Comparison of ENCODE assay signal across 10 mouse cellular contexts in genomic region chr1:121527600-121528398, GRCm38 (mm10). TPM values are rescaled to one million over a fixed set of nuclear protein-coding genes. Genes with fewer than 3 reads are reported as not detected.
DNase-seq lines count a peak whose midpoint lies in the region; ATAC-seq and TF ChIP-seq lines count a peak whose summit lies in the region.
"Had no signal": no experiment of that assay in that cellular context is flagged by ENCODE, and none has a peak within 500 bp of the region (broad histone marks: within the 10 kb centered on the region; RNA-seq: fewer than 3 reads in every experiment).

No protein-coding gene starts in this region.

- H3K36me3 ChIP-seq in kidney, embryonic 14.5 days (ENCODE audit: control insufficient read depth, insufficient read depth, low read length) = no peaks in the 10 kb centered on the region

- TF ChIP-seq POLR2A in brain, embryonic 14.5 days (IDR thresholded peaks at IDR 0.05; ENCODE audit: borderline replicate concordance, extremely low read depth, insufficient read depth, insufficient read length, poor library complexity, severe bottlenecking) = no peak

- peaks cover 4% of the 10 kb centered on the region; the same call in 1 of the 2 replicates for H3K4me1 ChIP-seq in kidney, embryonic 14.5 days (ENCODE audit: control insufficient read depth, insufficient read depth, low read length)

- H3K27me3 ChIP-seq in kidney, embryonic 14.5 days (ENCODE audit: control insufficient read depth, insufficient read depth, low read length) = peaks cover 22% of the 10 kb centered on the region

- no peaks in the 10 kb centered on the region for H3K9me3 ChIP-seq in kidney, embryonic 14.5 days (ENCODE audit: control insufficient read depth, low read length)

- DNase-seq in kidney, postnatal 14 days = no peak
- peak; percentile 33 for DNase-seq in brain, embryonic 14.5 days (ENCODE audit: low read depth)
- DNase-seq in c-Kit-positive CD71-positive TER-119-positive erythroid progenitor cells, embryonic 14.5 days (ENCODE audit: low spot score) = no peak
- DNase-seq in B cell, adult 2 months = no peak
- DNase-seq in gastrocnemius, postnatal 36 days = no peak

- no peak overlapping the region for H3K27ac ChIP-seq in kidney, embryonic 14.5 days (ENCODE audit: low read depth, low read length)

- H3K4me2 ChIP-seq in kidney, embryonic 14.5 days (replicated peaks; ENCODE audit: low read depth, low read length) = peak overlapping the region; percentile 61

- TF ChIP-seq CTCF in brain, embryonic 14.5 days (IDR thresholded peaks at IDR 0.05; ENCODE audit: borderline replicate concordance, extremely low read depth, insufficient read depth, insufficient read length) = no peak

- intact Hi-C loops in gastrocnemius, postnatal 36 days (cut with DNase I) = no loop called here

- H3K4me3 ChIP-seq in kidney, embryonic 14.5 days (ENCODE audit: low read length) = peak overlapping the region; percentile 33

- peak; percentile 38; the same call in 1 of the 2 replicates for ATAC-seq in kidney, embryonic 14.5 days (ENCODE audit: low FRiP score, low TSS enrichment)
- ATAC-seq in granulocyte monocyte progenitor cell, adult 5-6 weeks (replicated peaks; ENCODE audit: poor library complexity, severe bottlenecking) = peak; percentile 33
- peak; percentile 47 for ATAC-seq in megakaryocyte-erythroid progenitor cell, adult 5-6 weeks (replicated peaks; ENCODE audit: low FRiP score, low TSS enrichment, poor library complexity, severe bottlenecking)
- ATAC-seq: Patski had no signal

- 12% methylated on average over 55 of the region's 55 CpGs for WGBS in kidney, embryonic 14.5 days

- no peak overlapping the region for H3K9ac ChIP-seq in kidney, embryonic 14.5 days (ENCODE audit: low read depth, low read length)

RNA-seq across cellular contexts. Expression of gene Htr5b, which starts 0.5 kb away (rescaled TPM):
- polyA plus RNA-seq in kidney, embryonic 14.5 days (2014; fragmentation: Nextera tagmentation; extraction: Ambion mirVana) = 0.97 and 1.4 TPM in 2 replicates
- 0.55 and 0.88 TPM in 2 replicates for polyA plus RNA-seq in brain, embryonic 14.5 days (2012; rRNA removed)
- not detected in 2 replicates for total RNA-seq in granulocyte monocyte progenitor cell, adult 5-6 weeks (2014; fragmentation: Nextera tagmentation)
- not detected in 2 replicates for total RNA-seq in granulocyte monocyte progenitor cell, adult 5-6 weeks (2017)
- total RNA-seq in megakaryocyte-erythroid progenitor cell, adult 5-6 weeks (2014; fragmentation: Nextera tagmentation) = not detected in 2 replicates
- not detected in 2 replicates for total RNA-seq in megakaryocyte-erythroid progenitor cell, adult 5-6 weeks (2017)
- total RNA-seq in gastrocnemius, postnatal 36 days (2021) = not detected
- polyA plus RNA-seq: large intestine, adult 2 months; Patski had no signal

RNA-seq across cellular contexts. Expression of gene Ddx18, which starts 40.0 kb away (rescaled TPM):
- polyA plus RNA-seq in kidney, embryonic 14.5 days (2014; fragmentation: Nextera tagmentation; extraction: Ambion mirVana) = 82.6 and 104 TPM in 2 replicates
- polyA plus RNA-seq in brain, embryonic 14.5 days (2012; rRNA removed) = 54.0 and 59.4 TPM in 2 replicates
- total RNA-seq in granulocyte monocyte progenitor cell, adult 5-6 weeks (2014; fragmentation: Nextera tagmentation) = 106 and 139 TPM in 2 replicates
- 88.3 and 95.2 TPM in 2 replicates for total RNA-seq in granulocyte monocyte progenitor cell, adult 5-6 weeks (2017)
- 133 TPM in 2 replicates for total RNA-seq in megakaryocyte-erythroid progenitor cell, adult 5-6 weeks (2014; fragmentation: Nextera tagmentation)
- 120 and 178 TPM in 2 replicates for total RNA-seq in megakaryocyte-erythroid progenitor cell, adult 5-6 weeks (2017)
- 10 to 100 TPM; 11.2 to 15.9 TPM for total RNA-seq in gastrocnemius, postnatal 36 days (2021)

Comparison
In these comparisons a context has a peak if more than half of its experiments do, and no peak if none do; other contexts are left out.
1. RNA of gene Ddx18, which starts 40.0 kb away (total RNA-seq): 120 to 178 TPM in megakaryocyte-erythroid progenitor cell, adult 5-6 weeks and 88.3 to 139 TPM in granulocyte monocyte progenitor cell, adult 5-6 weeks; 11.2 to 15.9 TPM in gastrocnemius, postnatal 36 days; every median in the first group is over 4 times any median in the second.
2. Peak in every context shown above with its lines, with median percentiles within 50 percentile points of each other: ATAC-seq.